Mouse (Mus musculus) stomach, embryonic 14.5 days (tissue): ENCODE measurements around the gene Tmem203. TPM values are rescaled to one million over a fixed set of nuclear protein-coding genes. Genes with fewer than 3 reads are reported as not detected.

Experiments
- polyA plus RNA-seq: library from polyadenylated mRNA; unstranded; fragments of >200 nt; fragmentation: Nextera tagmentation; extraction: Ambion mirVana; gene quantifications from 2 replicates; pipeline ENCODE4 v1.2.1, GENCODE M21; 2014

Gene Tmem203
- polyA plus RNA-seq, 1 experiment from 2014 or later, result 14.7 TPM

Other genes starting within 250 kb of the Tmem203 start
- gene Nsmf, start 201.1 kb upstream of the Tmem203 start, polyA plus RNA-seq, result 59.5 and 60.3 TPM in 2 replicates
- 0.26 and 0.53 TPM in 2 replicates for gene Entpd8, start 175.1 kb upstream of the Tmem203 start, polyA plus RNA-seq
- 2.3 and 5.0 TPM in 2 replicates for gene Noxa1, start 160.3 kb upstream of the Tmem203 start, polyA plus RNA-seq
- gene Nrarp, start 74.7 kb upstream of the Tmem203 start, polyA plus RNA-seq, result 8.0 and 8.9 TPM in 2 replicates
- gene Tor4a, start 58.6 kb upstream of the Tmem203 start, polyA plus RNA-seq, result 12.8 and 15.8 TPM in 2 replicates
- gene Nelfb, start 44.0 kb upstream of the Tmem203 start, polyA plus RNA-seq, result 102 TPM in 2 replicates
- not detected in 2 replicates for gene Stpg3, start 40.8 kb upstream of the Tmem203 start, polyA plus RNA-seq
- gene Fam166a, start 36.7 kb upstream of the Tmem203 start, polyA plus RNA-seq, result not detected in 2 replicates
- gene Tubb4b, start 30.7 kb upstream of the Tmem203 start, polyA plus RNA-seq, result 512 and 519 TPM in 2 replicates
- gene Slc34a3, start 21.1 kb upstream of the Tmem203 start, polyA plus RNA-seq, result 0.14 TPM in 1 of 2 replicates, not detected in the other
- gene Rnf224, start 18.7 kb upstream of the Tmem203 start, polyA plus RNA-seq, result not detected in 2 replicates
- 10.9 and 11.9 TPM in 2 replicates for gene Rnf208, start 13.2 kb upstream of the Tmem203 start, polyA plus RNA-seq
- 0.49 and 1.0 TPM in 2 replicates for gene Cysrt1, start 13.0 kb upstream of the Tmem203 start, polyA plus RNA-seq
- 5.9 and 8.5 TPM in 2 replicates for gene AL732309.1, start 8.6 kb upstream of the Tmem203 start, polyA plus RNA-seq
- gene Tprn, start 7.2 kb downstream of the Tmem203 start, polyA plus RNA-seq, result 6.2 and 8.5 TPM in 2 replicates
- gene Ssna1, start 17.0 kb downstream of the Tmem203 start, polyA plus RNA-seq, result 241 and 246 TPM in 2 replicates
- 108 and 116 TPM in 2 replicates for gene Anapc2, start 17.0 kb downstream of the Tmem203 start, polyA plus RNA-seq
- gene Tmem210, start 32.7 kb downstream of the Tmem203 start, polyA plus RNA-seq, result not detected in 2 replicates
- 1.9 and 3.4 TPM in 2 replicates for gene Lrrc26, start 34.5 kb downstream of the Tmem203 start, polyA plus RNA-seq
- gene Grin1, start 63.7 kb downstream of the Tmem203 start, polyA plus RNA-seq, result 1.8 and 3.2 TPM in 2 replicates
- gene Man1b1, start 76.9 kb downstream of the Tmem203 start, polyA plus RNA-seq, result 98.7 and 111 TPM in 2 replicates
- gene Dpp7, start 100.9 kb downstream of the Tmem203 start, polyA plus RNA-seq, result 16.8 and 19.5 TPM in 2 replicates
- 21.9 and 27.2 TPM in 2 replicates for gene Uap1l1, start 110.2 kb downstream of the Tmem203 start, polyA plus RNA-seq
- 31.3 and 36.4 TPM in 2 replicates for gene Sapcd2, start 116.9 kb downstream of the Tmem203 start, polyA plus RNA-seq
- gene Entpd2, start 140.4 kb downstream of the Tmem203 start, polyA plus RNA-seq, result 8.0 and 9.0 TPM in 2 replicates
- 48.3 and 53.7 TPM in 2 replicates for gene Npdc1, start 143.9 kb downstream of the Tmem203 start, polyA plus RNA-seq
- 0.12 TPM in 1 of 2 replicates, not detected in the other for gene Fut7, start 167.8 kb downstream of the Tmem203 start, polyA plus RNA-seq
- 5.4 and 6.4 TPM in 2 replicates for gene Abca2, start 173.3 kb downstream of the Tmem203 start, polyA plus RNA-seq
- gene Clic3, start 201.4 kb downstream of the Tmem203 start, polyA plus RNA-seq, result 7.2 and 9.0 TPM in 2 replicates
- 30.3 and 34.2 TPM in 2 replicates for gene Paxx, start 205.7 kb downstream of the Tmem203 start, polyA plus RNA-seq
- gene Ptgds, start 214.6 kb downstream of the Tmem203 start, polyA plus RNA-seq, result 5.3 and 6.4 TPM in 2 replicates
- gene Lcn12, start 238.5 kb downstream of the Tmem203 start, polyA plus RNA-seq, result not detected in 2 replicates
- gene Fbxw5, start 245.3 kb downstream of the Tmem203 start, polyA plus RNA-seq, result 77.5 and 79.3 TPM in 2 replicates
- 4.8 and 7.4 TPM in 2 replicates for gene C8g, start 246.3 kb downstream of the Tmem203 start, polyA plus RNA-seq